Mouse (Mus musculus): ENCODE measurements around the gene Polr2l.

DNA sequence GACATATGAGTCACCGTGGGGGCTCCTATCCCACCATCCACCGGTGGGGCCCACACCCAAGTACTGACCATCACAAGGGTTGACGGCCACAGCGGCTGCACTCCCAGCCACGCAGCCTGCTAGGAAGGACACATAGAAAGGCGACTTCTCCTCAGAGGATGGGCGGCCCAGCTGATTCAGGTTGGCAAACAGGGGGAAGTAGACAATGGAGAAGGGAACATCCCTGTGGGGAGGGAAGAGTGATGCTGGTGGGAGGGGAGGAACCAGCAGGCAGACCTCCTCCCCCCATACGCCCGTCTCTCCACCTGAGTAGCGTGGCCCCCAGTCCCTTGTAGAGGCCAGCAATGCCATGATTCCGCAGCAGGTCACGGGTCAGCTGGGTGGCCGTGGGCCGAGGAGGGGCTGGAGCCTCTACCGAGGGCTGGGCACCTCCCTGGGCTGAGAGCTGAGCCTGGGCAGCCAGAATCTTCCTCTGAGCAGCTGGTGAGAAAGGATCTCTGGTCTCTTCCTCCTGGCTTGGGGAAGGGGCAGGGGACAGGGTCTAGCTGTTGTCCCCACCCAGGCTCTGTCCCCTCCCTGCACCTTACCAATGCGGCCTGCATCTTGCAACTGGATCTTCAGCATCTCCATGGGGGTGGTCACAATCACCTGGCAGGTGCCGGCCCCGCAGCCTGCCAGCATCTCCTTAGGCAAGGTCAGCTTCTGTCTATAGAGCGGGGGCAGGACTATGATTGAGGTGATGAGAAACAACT lies 43.3 kb downstream of the Polr2l start:
- no peak for TF ChIP-seq CTCF (IDR thresholded peaks at IDR 0.05; ENCODE audit: insufficient read depth, low read depth, low read length)
- no peak for TF ChIP-seq POLR2A (IDR thresholded peaks at IDR 0.05; ENCODE audit: insufficient read depth, low read depth, low read length)

Measured in olfactory bulb, adult 2 months (tissue).